Mouse (Mus musculus) liver, embryonic 12.5 days (tissue): ENCODE data around the gene Hyou1. TPM values are rescaled to one million over a fixed set of nuclear protein-coding genes. Genes with fewer than 3 reads are reported as not detected.
"Not testable (repeated sequence)": the region's sequence is repeated elsewhere in the genome, so short reads cannot be mapped to it uniquely, and the experiment has no call there.

ENCODE experiments used
- ATAC-seq: fragments of 200-750 bp; cut with Nextera tagmentation; 2 replicates; pipeline ENCODE4 v1.8.0; 2017; ENCODE audit warnings: moderate number of reproducible peaks, mild to moderate bottlenecking, moderate library complexity
- H3K27ac ChIP-seq: fragments of 300-500 bp; sonication (generic); 2 replicates; pipeline ENCODE4 v1.5.1; 2016; ENCODE audit warnings: mild to moderate bottlenecking
- H3K27me3 ChIP-seq: fragments of 300-500 bp; sonication (generic); replicated peaks from 2 replicates; pipeline ENCODE4 v1.6.1; 2016; ENCODE audit warnings: mild to moderate bottlenecking, moderate library complexity
- H3K36me3 ChIP-seq: fragments of 300-500 bp; sonication (generic); 2 replicates; pipeline ENCODE4 v1.6.1; 2016; ENCODE audit warnings: mild to moderate bottlenecking, moderate library complexity
- H3K4me1 ChIP-seq: fragments of 300-500 bp; sonication (generic); 2 replicates; pipeline ENCODE4 v1.6.1; 2016
- H3K4me2 ChIP-seq: fragments of 300-500 bp; sonication (generic); 2 replicates; pipeline ENCODE4 v1.6.1; 2016; ENCODE audit warnings: mild to moderate bottlenecking, moderate library complexity
- H3K4me3 ChIP-seq: fragments of 300-500 bp; sonication (generic); 2 replicates; pipeline ENCODE4 v1.5.1; 2016; ENCODE audit warnings: mild to moderate bottlenecking, moderate library complexity
- H3K9ac ChIP-seq: fragments of 300-500 bp; sonication (generic); 2 replicates; pipeline ENCODE4 v1.6.1; 2016; ENCODE audit warnings: mild to moderate bottlenecking, moderate library complexity
- H3K9me3 ChIP-seq: fragments of 300-500 bp; sonication (generic); replicated peaks from 2 replicates; pipeline ENCODE4 v1.6.1; 2016; ENCODE audit warnings: mild to moderate bottlenecking, moderate library complexity
- WGBS: fragments of 180-500 bp; shearing (Covaris S2); methylation state at CpG from one replicate; pipeline ENCODE4 v1.1.7; 2016; ENCODE audit not compliant: insufficient replicate concordance; 5-methylcytosine and 5-hydroxymethylcytosine counted together
- polyA plus RNA-seq: library from polyadenylated mRNA; unstranded; fragments of >200 nt; fragmentation: Nextera tagmentation; extraction: Ambion mirVana; gene quantifications from 2 replicates; pipeline ENCODE4 v1.2.1, GENCODE M21; 2016

Gene Hyou1
- polyA plus RNA-seq, 1 experiment from 2014 or later = 26.4 TPM

DNA sequence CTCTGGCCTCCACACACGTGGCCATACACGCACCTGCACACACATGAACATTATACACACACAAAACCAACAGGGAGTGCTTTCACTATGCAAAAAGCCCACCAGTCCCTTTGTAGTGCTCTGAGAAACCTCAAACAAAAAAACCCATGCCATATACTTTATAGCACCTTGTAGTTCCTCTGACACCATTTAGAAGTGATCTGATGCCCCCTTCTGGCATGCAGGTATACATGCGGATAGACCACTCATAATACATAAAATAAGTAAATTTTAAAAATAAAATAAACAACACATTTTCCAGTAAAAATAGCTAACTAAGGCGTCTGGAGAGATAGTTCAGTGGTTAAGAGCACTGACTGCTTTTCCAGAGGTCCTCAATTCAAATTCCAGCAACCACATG, 22.1 kb upstream of the Hyou1 start:
- peak; percentile 36; the same call in 1 of the 2 replicates for ATAC-seq
- H3K4me2 ChIP-seq = no peak overlapping the region

DNA sequence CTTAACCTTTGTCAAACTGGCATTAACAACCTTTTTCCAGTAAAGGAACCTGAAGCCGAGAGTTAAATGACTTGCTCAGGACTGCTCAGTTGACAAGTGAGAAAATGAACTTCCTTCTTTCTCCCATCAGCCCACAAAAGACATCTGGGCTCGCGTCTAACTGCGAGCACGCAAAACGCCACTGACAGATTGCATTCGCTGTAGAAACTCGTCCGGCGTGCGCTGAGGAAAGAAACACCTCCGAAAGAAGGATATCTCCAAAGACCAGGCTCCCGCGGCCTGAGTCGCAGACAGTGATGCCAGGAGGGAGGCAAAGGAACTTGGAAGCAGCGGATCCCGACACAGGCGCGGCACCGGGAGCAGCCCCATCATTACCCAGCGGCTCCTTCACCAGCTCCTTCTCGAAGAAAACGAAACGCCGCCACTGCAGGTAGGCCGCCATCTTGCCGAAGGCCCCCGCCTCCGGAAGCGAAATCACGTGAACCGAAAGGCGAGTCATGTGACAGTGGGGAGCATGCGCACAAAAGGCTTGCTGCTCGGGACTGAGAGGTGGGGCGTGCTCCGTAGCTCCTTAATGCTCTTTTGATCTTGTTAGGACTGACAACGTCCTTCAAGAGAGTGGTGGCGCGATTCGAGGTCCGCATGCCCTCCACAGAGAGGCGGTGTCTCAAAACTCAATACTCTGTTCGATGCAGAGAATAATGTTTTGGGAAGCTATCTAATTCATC, 17.9 kb upstream of the Hyou1 start, which contains the start of gene Vps11:
Gene Vps11 (minus strand): TSS at position 481 of the 728 bp plus-strand sequence.
- Histone ChIP-seq H3K36me3 (peaks cover 34% of the 10 kb centered on the region), H3K9me3 (no peaks in the 10 kb centered on the region), H3K4me2 (peak within 1 kb of the TSS; percentile 83), H3K4me3 (peak within 1 kb of the TSS; percentile 92), H3K27ac (peak within 1 kb of the TSS; percentile 87), H3K9ac (peak within 1 kb of the TSS; percentile 84), H3K27me3 (no peaks in the 10 kb centered on the region), H3K4me1 (peaks cover 20% of the 10 kb centered on the region)
- WGBS = under 1% methylated on average over 44 of the region's 44 CpGs
- ATAC-seq = peak; percentile 90

More for the DNA sequence above, 22.1 kb upstream of the Hyou1 start:
- H3K27ac ChIP-seq = no peak overlapping the region
- 63% methylated on average over 4 of the region's 4 CpGs for WGBS
- H3K4me3 ChIP-seq = no peak overlapping the region
- no peaks in the 10 kb centered on the region for H3K9me3 ChIP-seq
- no peak overlapping the region for H3K9ac ChIP-seq
- peaks cover 76% of the 10 kb centered on the region for H3K36me3 ChIP-seq
- H3K27me3 ChIP-seq = no peaks in the 10 kb centered on the region
- peaks cover 24% of the 10 kb centered on the region for H3K4me1 ChIP-seq

DNA sequence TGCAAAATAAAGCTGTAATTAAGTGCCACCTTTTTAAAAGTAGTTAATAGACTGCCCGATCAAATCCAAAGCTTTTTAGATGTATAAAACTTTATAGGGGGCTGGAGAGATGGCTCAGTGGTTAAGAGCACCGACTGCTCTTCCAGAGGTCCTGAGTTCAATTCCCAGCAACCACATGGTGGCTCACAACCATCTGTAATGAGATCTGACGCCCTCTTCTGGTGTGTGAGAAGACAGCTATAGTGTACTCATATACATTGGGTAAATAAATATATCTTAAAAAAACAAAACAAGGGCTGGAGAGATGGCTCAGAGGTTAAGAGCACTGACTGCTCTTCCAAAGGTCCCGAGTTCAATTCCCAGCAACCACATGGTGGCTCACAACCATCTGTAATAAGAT, 17.4 kb upstream of the Hyou1 start:
- peak; percentile 30; the same call in 1 of the 2 replicates for ATAC-seq
- Histone ChIP-seq H3K27ac (peak overlapping the region; percentile 86), H3K9ac (peak overlapping the region; percentile 84)

DNA sequence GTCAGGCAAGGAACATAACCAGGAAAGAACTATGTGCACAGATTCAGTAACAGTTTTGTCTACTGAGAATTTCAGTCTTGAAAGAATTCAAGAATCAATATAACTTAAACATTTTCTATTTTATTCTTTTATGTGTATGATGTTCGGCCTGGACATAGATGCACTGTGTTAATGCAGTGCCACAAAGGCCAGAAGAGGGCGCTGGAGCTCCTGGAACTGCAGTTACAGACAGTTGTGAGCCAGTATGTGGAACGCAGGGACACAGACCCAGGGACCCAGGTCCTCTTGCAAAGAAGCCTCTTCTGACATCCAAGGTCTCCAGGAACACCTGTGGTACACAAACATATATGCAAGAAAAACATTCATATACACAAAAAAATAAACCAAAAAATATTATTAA, 14.8 kb upstream of the Hyou1 start:
- Histone ChIP-seq H3K4me3 (no peak overlapping the region), H3K4me1 (peaks cover 16% of the 10 kb centered on the region), H3K9me3 (no peaks in the 10 kb centered on the region), H3K9ac (no peak overlapping the region), H3K27me3 (no peaks in the 10 kb centered on the region), H3K4me2 (no peak overlapping the region), H3K27ac (no peak overlapping the region), H3K36me3 (peaks cover 6% of the 10 kb centered on the region)
- 57% methylated on average over 3 of the region's 3 CpGs for WGBS
- no peak for ATAC-seq

More for the DNA sequence above, 17.4 kb upstream of the Hyou1 start:
- H3K4me1 ChIP-seq = peaks cover 18% of the 10 kb centered on the region
- not testable (repeated sequence) for H3K9me3 ChIP-seq, H3K27me3 ChIP-seq
- 38% methylated on average over 4 of the region's 4 CpGs for WGBS
- H3K4me3 ChIP-seq = peak overlapping the region; percentile 92
- H3K4me2 ChIP-seq = peak overlapping the region; percentile 83
- peaks cover 28% of the 10 kb centered on the region for H3K36me3 ChIP-seq

DNA sequence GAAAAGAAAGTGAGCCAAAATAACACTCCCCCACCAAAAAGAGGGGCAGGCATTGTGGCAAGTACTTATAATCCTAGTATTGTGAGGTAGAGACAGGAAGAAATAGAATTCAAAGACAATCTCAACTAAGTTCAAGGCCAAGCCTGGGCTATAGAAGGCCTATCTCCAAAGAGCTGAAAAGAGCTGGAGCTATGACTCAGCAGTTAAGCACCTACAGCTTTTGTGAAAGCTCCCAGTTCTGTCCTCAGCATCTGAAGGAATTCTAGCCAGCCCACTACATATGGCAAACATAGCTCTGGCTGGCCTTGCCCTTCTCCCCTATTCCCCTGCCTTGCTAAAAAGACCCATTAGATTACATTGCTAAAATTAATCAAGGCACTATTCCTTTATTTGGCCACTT, 5.9 kb upstream of the Hyou1 start:
- peak overlapping the region; percentile 9; the same call in 1 of the 2 replicates for H3K9ac ChIP-seq
- ATAC-seq = 0 out of 2 replicates have a peak, but pooled peaks have one; percentile 42
- peaks cover 20% of the 10 kb centered on the region for H3K4me1 ChIP-seq
- H3K27me3 ChIP-seq = no peaks in the 10 kb centered on the region
- peak overlapping the region; percentile 27; the same call in 1 of the 2 replicates for H3K27ac ChIP-seq
- H3K4me2 ChIP-seq = no peak overlapping the region
- H3K36me3 ChIP-seq = no peaks in the 10 kb centered on the region
- no peak overlapping the region for H3K4me3 ChIP-seq
- no peaks in the 10 kb centered on the region for H3K9me3 ChIP-seq

DNA sequence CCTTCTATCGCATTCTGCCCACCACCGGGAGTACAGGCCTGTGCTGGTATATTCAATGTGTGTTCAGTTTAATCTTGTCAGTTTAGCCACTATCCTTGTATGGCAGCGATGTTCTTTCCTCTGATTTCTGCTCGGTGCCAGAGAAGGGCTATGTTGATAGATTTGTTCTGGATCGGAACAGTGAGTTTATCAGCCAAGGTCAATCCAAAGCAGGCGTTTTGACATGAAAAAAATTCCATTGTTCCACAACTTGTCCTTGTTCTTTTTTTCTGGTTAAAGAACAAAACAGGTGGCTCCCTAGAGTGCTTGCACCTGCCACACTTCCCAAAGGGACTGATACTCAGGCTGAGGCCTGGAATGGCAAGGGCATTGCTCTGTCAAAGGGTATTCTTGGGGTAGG, 3.1 kb upstream of the Hyou1 start:
- no peak for ATAC-seq
- WGBS = 85% methylated on average over 6 of the region's 6 CpGs
- H3K9me3 ChIP-seq = no peaks in the 10 kb centered on the region

DNA sequence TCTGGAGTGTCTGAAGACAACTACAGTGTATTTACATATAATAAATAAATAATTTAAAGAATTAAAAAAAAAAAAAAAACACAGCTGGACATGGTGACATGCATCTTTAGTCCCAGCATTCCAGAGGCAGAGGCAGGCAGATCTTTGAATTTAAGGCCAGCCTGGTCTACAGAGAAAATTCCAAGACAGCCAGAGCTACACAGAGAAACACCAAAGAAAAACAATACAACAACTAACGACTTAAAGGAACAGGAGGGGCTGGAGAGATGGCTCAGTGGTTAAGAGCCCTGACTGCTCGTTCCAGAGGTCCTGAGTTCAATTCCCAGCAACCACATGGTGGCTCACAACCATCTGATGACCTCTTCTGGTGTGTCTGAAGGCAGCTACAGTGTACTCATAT, 2.0 kb upstream of the Hyou1 start:
- not testable (repeated sequence) for H3K27ac ChIP-seq, ATAC-seq, H3K9me3 ChIP-seq, H3K4me3 ChIP-seq, H3K27me3 ChIP-seq
- WGBS = 60% methylated on average over 2 of the region's 2 CpGs
- Histone ChIP-seq H3K9ac (peak overlapping the region; percentile 86; the same call in 1 of the 2 replicates), H3K4me1 (peaks cover 43% of the 10 kb centered on the region), H3K36me3 (peaks cover 19% of the 10 kb centered on the region), H3K4me2 (peak overlapping the region; percentile 92)

More for the DNA sequence above, 3.1 kb upstream of the Hyou1 start:
- Histone ChIP-seq H3K27me3 (no peaks in the 10 kb centered on the region), H3K4me2 (no peak overlapping the region), H3K9ac (no peak overlapping the region), H3K27ac (no peak overlapping the region), H3K36me3 (peaks cover 7% of the 10 kb centered on the region), H3K4me3 (no peak overlapping the region), H3K4me1 (peaks cover 39% of the 10 kb centered on the region)

DNA sequence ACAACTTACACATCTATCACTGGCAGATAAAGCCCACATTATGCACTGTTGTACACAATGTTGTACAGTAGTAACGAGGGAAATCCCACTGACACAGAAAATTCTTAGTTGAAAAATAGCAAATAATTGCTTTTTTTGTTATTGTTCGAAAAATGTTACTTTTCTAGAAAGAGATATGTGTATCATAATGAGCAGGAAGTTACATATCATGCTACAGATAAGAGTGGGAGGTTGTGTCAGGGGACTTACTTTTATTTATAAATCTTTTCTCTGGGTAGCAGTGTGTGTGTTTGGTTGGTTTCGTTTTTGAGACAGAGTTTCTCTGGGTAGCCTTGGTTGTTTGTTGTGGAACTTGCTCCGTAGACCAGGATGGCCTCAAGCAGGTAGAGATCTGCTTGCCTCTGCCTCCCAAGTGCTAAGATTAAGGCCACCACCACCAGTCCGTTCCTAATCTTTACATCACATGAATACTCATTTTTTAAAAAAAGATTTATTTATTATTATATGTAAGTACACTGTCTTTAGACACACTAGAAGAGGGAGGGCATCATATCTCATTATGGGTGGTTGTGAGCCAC, 1.0 kb upstream of the Hyou1 start:
- Histone ChIP-seq H3K9ac (peak overlapping the region; percentile 86), H3K27ac (peak overlapping the region; percentile 85), H3K4me2 (peak overlapping the region; percentile 92), H3K27me3 (no peaks in the 10 kb centered on the region), H3K4me1 (peaks cover 42% of the 10 kb centered on the region), H3K9me3 (no peaks in the 10 kb centered on the region), H3K4me3 (peak overlapping the region; percentile 79), H3K36me3 (peaks cover 28% of the 10 kb centered on the region)
- 39% methylated on average over 5 of the region's 5 CpGs for WGBS
- ATAC-seq = no peak

DNA sequence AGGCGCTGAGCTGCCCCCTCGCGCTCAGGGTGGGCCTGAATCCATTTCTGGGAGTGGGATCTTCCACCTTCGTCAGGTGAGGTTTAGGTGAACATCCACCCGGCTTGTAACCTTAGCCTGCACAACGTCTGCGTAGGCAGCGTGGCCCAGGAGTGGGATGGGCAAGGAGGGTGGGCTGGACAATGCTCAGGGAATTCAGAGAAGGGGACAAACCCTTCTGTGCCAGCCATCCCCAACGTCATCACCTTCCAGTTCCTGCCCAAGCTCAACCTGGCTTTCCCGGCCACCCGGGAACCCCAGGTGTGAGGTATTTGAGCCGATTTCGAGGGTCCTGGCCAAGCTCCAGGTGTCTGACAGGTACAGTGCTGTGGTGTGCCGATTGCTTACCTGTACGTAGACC, 572 bp downstream of the Hyou1 start:
- H3K4me3 ChIP-seq = peak overlapping the region; percentile 79
- H3K4me1 ChIP-seq = peaks cover 34% of the 10 kb centered on the region
- 5% methylated on average over 15 of the region's 15 CpGs for WGBS
- peaks cover 45% of the 10 kb centered on the region for H3K36me3 ChIP-seq
- peak; percentile 8 for ATAC-seq
- H3K27me3 ChIP-seq = no peaks in the 10 kb centered on the region
- no peaks in the 10 kb centered on the region for H3K9me3 ChIP-seq
- peak overlapping the region; percentile 86 for H3K9ac ChIP-seq
- H3K4me2 ChIP-seq = peak overlapping the region; percentile 92
- peak overlapping the region; percentile 85 for H3K27ac ChIP-seq

- no peak overlapping the region for H3K9ac ChIP-seq
- 89% methylated on average over 13 of the region's 13 CpGs for WGBS
- H3K4me1 ChIP-seq = peaks cover 18% of the 10 kb centered on the region
- ATAC-seq = no peak
- no peak overlapping the region for H3K27ac ChIP-seq
- H3K27me3 ChIP-seq = no peaks in the 10 kb centered on the region
- H3K9me3 ChIP-seq = no peaks in the 10 kb centered on the region
- peaks cover 92% of the 10 kb centered on the region for H3K36me3 ChIP-seq
- H3K4me3 ChIP-seq = no peak overlapping the region
- no peak overlapping the region for H3K4me2 ChIP-seq
These were observed 5.3 kb downstream of the Hyou1 start for GRCm38 (mm10) chr9:44384596-44384995.

- Histone ChIP-seq H3K4me1 (no peaks in the 10 kb centered on the region), H3K27me3 (no peaks in the 10 kb centered on the region), H3K36me3 (peaks cover 98% of the 10 kb centered on the region), H3K9me3 (no peaks in the 10 kb centered on the region), H3K4me2 (no peak overlapping the region), H3K27ac (no peak overlapping the region), H3K9ac (no peak overlapping the region), H3K4me3 (no peak overlapping the region)
- ATAC-seq = no peak
- 73% methylated on average over 3 of the region's 3 CpGs for WGBS
These were observed 7.9 kb downstream of the Hyou1 start for GRCm38 (mm10) chr9:44387221-44387620.

DNA sequence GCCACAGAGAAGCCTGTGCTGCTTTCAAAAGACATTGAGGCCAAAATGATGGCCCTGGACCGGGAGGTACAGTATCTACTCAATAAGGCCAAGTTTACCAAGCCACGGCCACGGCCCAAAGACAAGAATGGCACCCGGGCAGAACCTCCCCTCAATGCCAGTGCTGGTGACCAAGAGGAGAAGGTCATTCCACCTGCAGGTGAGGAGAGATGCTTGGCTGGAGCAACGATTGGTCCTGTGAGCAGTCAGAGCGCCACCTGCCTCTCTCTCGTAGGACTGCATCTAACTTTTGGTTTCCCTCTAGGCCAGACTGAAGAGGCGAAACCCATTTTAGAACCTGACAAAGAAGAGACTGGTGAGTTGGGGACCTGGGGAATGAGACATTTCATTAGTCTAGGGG, 10.0 kb downstream of the Hyou1 start:
- Histone ChIP-seq H3K27me3 (no peaks in the 10 kb centered on the region), H3K9me3 (no peaks in the 10 kb centered on the region), H3K4me1 (no peaks in the 10 kb centered on the region), H3K36me3 (peaks cover 84% of the 10 kb centered on the region), H3K9ac (no peak overlapping the region), H3K27ac (no peak overlapping the region), H3K4me3 (no peak overlapping the region), H3K4me2 (no peak overlapping the region)
- 60% methylated on average over 8 of the region's 8 CpGs for WGBS
- ATAC-seq = no peak
